Mouse (Mus musculus): ENCODE data around the gene Golph3. TPM values are rescaled to one million over a fixed set of nuclear protein-coding genes. Genes with fewer than 3 reads are reported as not detected.

Golph3 gene
- 10 to 100 TPM; 70.2 to 77.9 TPM for total RNA-seq (2021)
- long read RNA-seq, experiment 1, transcript Golph3-201 (4 exons, 2,652 nt): major isoform, 86 of 105 reads
- long read RNA-seq, experiment 1, partial matches to known transcripts: 9 of 105 reads
- long read RNA-seq, experiment 1, other reads (novel, unspliced or antisense): 4 of 105 reads
- long read RNA-seq, experiment 2, transcript Golph3-201 (4 exons, 2,652 nt): major isoform, 60 of 70 reads
- long read RNA-seq, experiment 2, partial matches to known transcripts: 3 of 70 reads
- long read RNA-seq, experiment 2, other reads (novel, unspliced or antisense): 6 of 70 reads

GRCm38 (mm10) chr15:12321091-12321787, at the start of gene Golph3:
Gene Golph3, plus strand, starts transcription at chr15:12321450.
- peak; percentile 94 for DNase-seq (ENCODE audit: low spot score)

- DNase-seq (ENCODE audit: low spot score): no peak
These were observed 47.8 kb upstream of the Golph3 start for GRCm38 (mm10) chr15:12273325-12274052.

GRCm38 (mm10) chr15:12274053-12274769, 47.0 kb upstream of the Golph3 start:
- no peak for DNase-seq (ENCODE audit: low spot score)

- DNase-seq (ENCODE audit: low spot score): no peak
These were observed 46.1 kb upstream of the Golph3 start for GRCm38 (mm10) chr15:12275091-12275623.

GRCm38 (mm10) chr15:12279816-12280215, 41.4 kb upstream of the Golph3 start:
- no peak for DNase-seq (ENCODE audit: low spot score)

- no peak for DNase-seq (ENCODE audit: low spot score)
These were observed 36.3 kb upstream of the Golph3 start for GRCm38 (mm10) chr15:12284794-12285534.

- no peak for DNase-seq (ENCODE audit: low spot score)
These were observed 35.8 kb upstream of the Golph3 start for GRCm38 (mm10) chr15:12285535-12285809.

GRCm38 (mm10) chr15:12290330-12290729, 30.9 kb upstream of the Golph3 start:
- DNase-seq (ENCODE audit: low spot score): no peak

GRCm38 (mm10) chr15:12291757-12292156, 29.5 kb upstream of the Golph3 start:
- DNase-seq (ENCODE audit: low spot score): no peak

GRCm38 (mm10) chr15:12296228-12296627, 25.0 kb upstream of the Golph3 start:
- DNase-seq (ENCODE audit: low spot score): no peak

- DNase-seq (ENCODE audit: low spot score): no peak
These were observed 23.0 kb upstream of the Golph3 start for GRCm38 (mm10) chr15:12298231-12298737.

- no peak for DNase-seq (ENCODE audit: low spot score)
These were observed 19.5 kb upstream of the Golph3 start for GRCm38 (mm10) chr15:12301771-12302170.

GRCm38 (mm10) chr15:12306188-12307071, 14.8 kb upstream of the Golph3 start:
- peak; percentile 32 for DNase-seq (ENCODE audit: low spot score)

GRCm38 (mm10) chr15:12307114-12307513, 14.1 kb upstream of the Golph3 start:
- DNase-seq (ENCODE audit: low spot score): no peak

GRCm38 (mm10) chr15:12308539-12308938, 12.7 kb upstream of the Golph3 start:
- no peak for DNase-seq (ENCODE audit: low spot score)

GRCm38 (mm10) chr15:12310676-12311075, 10.6 kb upstream of the Golph3 start:
- no peak for DNase-seq (ENCODE audit: low spot score)

GRCm38 (mm10) chr15:12311465-12311864, 9.8 kb upstream of the Golph3 start:
- no peak for DNase-seq (ENCODE audit: low spot score)

- DNase-seq (ENCODE audit: low spot score): no peak
These were observed 8.0 kb upstream of the Golph3 start for GRCm38 (mm10) chr15:12313255-12313654.

- no peak for DNase-seq (ENCODE audit: low spot score)
These were observed 6.7 kb upstream of the Golph3 start for GRCm38 (mm10) chr15:12314584-12314983.

- no peak for DNase-seq (ENCODE audit: low spot score)
These were observed 5.3 kb upstream of the Golph3 start for GRCm38 (mm10) chr15:12315996-12316395.
